Mouse (Mus musculus): ENCODE data around the gene P2rx5. TPM values are rescaled to one million over a fixed set of nuclear protein-coding genes. Genes with fewer than 3 reads are reported as not detected.

Gene P2rx5
- polyA plus RNA-seq, 1 experiment: 0.42 TPM

GRCm38 (mm10) chr11:73146975-73147365 lies 13.3 kb upstream of the P2rx5 start:
- H3K9ac ChIP-seq (ENCODE audit: low read depth, poor library complexity, severe bottlenecking): peak overlapping the region; percentile 22; the same call in 1 of the 2 replicates
- H3K9me3 ChIP-seq (replicated peaks; ENCODE audit: control insufficient read depth, insufficient read depth, low read length, poor library complexity, severe bottlenecking): no peaks in the 10 kb centered on the region
- H3K36me3 ChIP-seq (ENCODE audit: control insufficient read depth, insufficient read depth, low read length, poor library complexity, severe bottlenecking): no peaks in the 10 kb centered on the region
- TF ChIP-seq CTCF (IDR thresholded peaks at IDR 0.05; ENCODE audit: low read depth, low read length) (no peak), EP300 (IDR thresholded peaks at IDR 0.05; ENCODE audit: insufficient read depth, low read depth, low read length) (0 out of 2 replicates have a peak, but pooled peaks have one; percentile 12), POLR2A (IDR thresholded peaks at IDR 0.05; ENCODE audit: insufficient read depth, low read length) (no peak)
- no peak overlapping the region for H3K4me3 ChIP-seq (ENCODE audit: low read depth, low read length)
- H3K4me1 ChIP-seq (ENCODE audit: control insufficient read depth, insufficient read depth, low read length): peaks cover 2% of the 10 kb centered on the region
- H3K27ac ChIP-seq (ENCODE audit: insufficient read depth, low read length): no peak overlapping the region
- H3K27me3 ChIP-seq (ENCODE audit: control insufficient read depth, insufficient read depth, low read length, poor library complexity, severe bottlenecking): no peaks in the 10 kb centered on the region

- H3K27me3 ChIP-seq (ENCODE audit: control insufficient read depth, insufficient read depth, low read length, poor library complexity, severe bottlenecking): no peaks in the 10 kb centered on the region
Observed at GRCm38 (mm10) chr11:73148209-73148608, 12.0 kb upstream of the P2rx5 start.

DNA sequence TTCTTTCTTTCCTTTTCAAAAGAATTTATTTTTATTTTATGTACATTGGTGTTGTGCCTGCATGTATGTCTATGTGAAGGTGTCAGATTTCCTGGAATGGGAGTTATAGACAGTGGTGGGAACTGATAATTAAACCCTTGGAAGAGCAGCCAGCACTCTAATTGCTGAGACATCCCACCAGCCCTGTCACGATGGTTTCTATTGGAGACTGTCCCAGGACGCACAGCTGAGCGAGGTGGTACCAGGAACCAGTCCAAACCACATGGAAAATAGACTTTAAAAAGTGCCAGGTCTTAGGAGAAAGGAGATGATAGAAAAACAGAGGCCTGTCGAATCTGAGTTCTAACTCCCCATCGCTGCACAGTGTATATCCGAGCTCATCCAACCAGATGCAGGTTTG lies 5.2 kb upstream of the P2rx5 start:
- no peak overlapping the region for H3K27ac ChIP-seq (ENCODE audit: insufficient read depth, low read length)
- no peak overlapping the region for H3K9ac ChIP-seq (ENCODE audit: low read depth, poor library complexity, severe bottlenecking)
- no peaks in the 10 kb centered on the region; the same call in 1 of the 2 replicates for H3K27me3 ChIP-seq (ENCODE audit: control insufficient read depth, insufficient read depth, low read length, poor library complexity, severe bottlenecking)
- no peaks in the 10 kb centered on the region for H3K36me3 ChIP-seq (ENCODE audit: control insufficient read depth, insufficient read depth, low read length, poor library complexity, severe bottlenecking)
- no peak overlapping the region for H3K4me3 ChIP-seq (ENCODE audit: low read depth, low read length)
- H3K4me1 ChIP-seq (ENCODE audit: control insufficient read depth, insufficient read depth, low read length): no peaks in the 10 kb centered on the region
- TF ChIP-seq CTCF (IDR thresholded peaks at IDR 0.05; ENCODE audit: low read depth, low read length) (no peak), EP300 (IDR thresholded peaks at IDR 0.05; ENCODE audit: insufficient read depth, low read depth, low read length) (no peak), POLR2A (IDR thresholded peaks at IDR 0.05; ENCODE audit: insufficient read depth, low read length) (no peak)
- H3K9me3 ChIP-seq (replicated peaks; ENCODE audit: control insufficient read depth, insufficient read depth, low read length, poor library complexity, severe bottlenecking): no peaks in the 10 kb centered on the region

More at GRCm38 (mm10) chr11:73148209-73148608, 12.0 kb upstream of the P2rx5 start:
- no peak overlapping the region for H3K9ac ChIP-seq (ENCODE audit: low read depth, poor library complexity, severe bottlenecking)
- TF ChIP-seq EP300 (IDR thresholded peaks at IDR 0.05; ENCODE audit: insufficient read depth, low read depth, low read length) (no peak), CTCF (IDR thresholded peaks at IDR 0.05; ENCODE audit: low read depth, low read length) (no peak), POLR2A (IDR thresholded peaks at IDR 0.05; ENCODE audit: insufficient read depth, low read length) (no peak)
- no peaks in the 10 kb centered on the region for H3K36me3 ChIP-seq (ENCODE audit: control insufficient read depth, insufficient read depth, low read length, poor library complexity, severe bottlenecking)
- no peak overlapping the region for H3K4me3 ChIP-seq (ENCODE audit: low read depth, low read length)
- H3K9me3 ChIP-seq (replicated peaks; ENCODE audit: control insufficient read depth, insufficient read depth, low read length, poor library complexity, severe bottlenecking): no peaks in the 10 kb centered on the region
- peaks cover 2% of the 10 kb centered on the region for H3K4me1 ChIP-seq (ENCODE audit: control insufficient read depth, insufficient read depth, low read length)
- peak overlapping the region; percentile 53; the same call in 1 of the 2 replicates for H3K27ac ChIP-seq (ENCODE audit: insufficient read depth, low read length)

GRCm38 (mm10) chr11:73160811-73161200 lies 585 bp downstream of the P2rx5 start:
- Histone ChIP-seq H3K27ac (ENCODE audit: insufficient read depth, low read length) (no peak overlapping the region), H3K36me3 (ENCODE audit: control insufficient read depth, insufficient read depth, low read length, poor library complexity, severe bottlenecking) (no peaks in the 10 kb centered on the region), H3K4me1 (ENCODE audit: control insufficient read depth, insufficient read depth, low read length) (no peaks in the 10 kb centered on the region), H3K9me3 (replicated peaks; ENCODE audit: control insufficient read depth, insufficient read depth, low read length, poor library complexity, severe bottlenecking) (no peaks in the 10 kb centered on the region), H3K27me3 (ENCODE audit: control insufficient read depth, insufficient read depth, low read length, poor library complexity, severe bottlenecking) (no peaks in the 10 kb centered on the region; the same call in 1 of the 2 replicates), H3K4me3 (ENCODE audit: low read depth, low read length) (peak overlapping the region; percentile 66), H3K9ac (ENCODE audit: low read depth, poor library complexity, severe bottlenecking) (peak overlapping the region; percentile 32)
- TF ChIP-seq CTCF (IDR thresholded peaks at IDR 0.05; ENCODE audit: low read depth, low read length): no peak
- no peak for TF ChIP-seq EP300 (IDR thresholded peaks at IDR 0.05; ENCODE audit: insufficient read depth, low read depth, low read length)
- no peak for TF ChIP-seq POLR2A (IDR thresholded peaks at IDR 0.05; ENCODE audit: insufficient read depth, low read length)

DNA sequence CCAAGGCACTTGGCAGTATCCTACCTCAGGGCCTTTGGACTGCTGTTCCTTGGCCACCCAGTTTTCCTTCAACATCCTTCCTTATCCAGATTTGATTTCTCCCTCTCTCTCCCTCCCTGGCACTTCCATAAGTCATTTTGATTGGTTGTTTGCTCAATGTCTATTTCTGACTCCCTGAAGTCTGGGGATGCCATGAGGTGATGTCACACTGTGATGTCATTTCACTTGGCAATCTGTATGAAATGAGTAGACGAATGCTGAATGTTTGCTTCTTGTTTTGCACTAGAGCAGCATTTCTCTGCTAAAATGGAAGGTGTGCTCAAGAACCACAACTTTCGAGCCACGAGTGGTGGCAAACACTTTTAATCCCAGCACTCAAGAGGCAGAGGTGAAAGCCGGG lies 1.4 kb downstream of the P2rx5 start:
- TF ChIP-seq CTCF (IDR thresholded peaks at IDR 0.05; ENCODE audit: low read depth, low read length) (no peak), POLR2A (IDR thresholded peaks at IDR 0.05; ENCODE audit: insufficient read depth, low read length) (no peak), EP300 (IDR thresholded peaks at IDR 0.05; ENCODE audit: insufficient read depth, low read depth, low read length) (no peak)
- no peak overlapping the region for H3K9ac ChIP-seq (ENCODE audit: low read depth, poor library complexity, severe bottlenecking)
- H3K27me3 ChIP-seq (ENCODE audit: control insufficient read depth, insufficient read depth, low read length, poor library complexity, severe bottlenecking): no peaks in the 10 kb centered on the region; the same call in 1 of the 2 replicates
- H3K9me3 ChIP-seq (replicated peaks; ENCODE audit: control insufficient read depth, insufficient read depth, low read length, poor library complexity, severe bottlenecking): no peaks in the 10 kb centered on the region
- no peaks in the 10 kb centered on the region for H3K36me3 ChIP-seq (ENCODE audit: control insufficient read depth, insufficient read depth, low read length, poor library complexity, severe bottlenecking)
- H3K27ac ChIP-seq (ENCODE audit: insufficient read depth, low read length): no peak overlapping the region
- H3K4me3 ChIP-seq (ENCODE audit: low read depth, low read length): no peak overlapping the region
- H3K4me1 ChIP-seq (ENCODE audit: control insufficient read depth, insufficient read depth, low read length): no peaks in the 10 kb centered on the region

DNA sequence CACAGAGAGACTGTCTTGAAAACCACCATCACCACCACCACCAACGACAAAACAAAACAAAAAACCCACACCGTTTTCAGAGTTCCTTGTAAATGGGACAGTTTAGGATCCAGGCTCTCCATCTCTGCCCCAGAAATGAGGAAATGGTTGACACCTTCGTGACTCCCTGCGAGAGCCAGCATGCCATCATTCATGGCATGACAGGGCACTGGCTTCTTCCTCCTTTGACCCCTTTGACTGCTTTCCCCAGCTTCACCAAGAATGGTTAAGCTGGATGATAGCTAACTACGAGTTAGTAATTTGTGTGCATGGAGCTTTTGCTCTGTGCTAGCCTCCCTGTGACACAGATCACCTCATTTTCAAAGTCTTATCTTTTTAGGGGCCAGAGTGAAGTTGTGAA lies 2.1 kb downstream of the P2rx5 start:
- Histone ChIP-seq H3K4me1 (ENCODE audit: control insufficient read depth, insufficient read depth, low read length) (no peaks in the 10 kb centered on the region), H3K36me3 (ENCODE audit: control insufficient read depth, insufficient read depth, low read length, poor library complexity, severe bottlenecking) (no peaks in the 10 kb centered on the region), H3K27ac (ENCODE audit: insufficient read depth, low read length) (no peak overlapping the region), H3K9ac (ENCODE audit: low read depth, poor library complexity, severe bottlenecking) (no peak overlapping the region), H3K9me3 (replicated peaks; ENCODE audit: control insufficient read depth, insufficient read depth, low read length, poor library complexity, severe bottlenecking) (no peaks in the 10 kb centered on the region), H3K27me3 (ENCODE audit: control insufficient read depth, insufficient read depth, low read length, poor library complexity, severe bottlenecking) (no peaks in the 10 kb centered on the region), H3K4me3 (ENCODE audit: low read depth, low read length) (no peak overlapping the region)
- no peak for TF ChIP-seq EP300 (IDR thresholded peaks at IDR 0.05; ENCODE audit: insufficient read depth, low read depth, low read length)
- TF ChIP-seq CTCF (IDR thresholded peaks at IDR 0.05; ENCODE audit: low read depth, low read length): no peak
- TF ChIP-seq POLR2A (IDR thresholded peaks at IDR 0.05; ENCODE audit: insufficient read depth, low read length): no peak
